Mouse (Mus musculus): ENCODE data around the gene Itpripl2. TPM values are rescaled to one million over a fixed set of nuclear protein-coding genes. Genes with fewer than 3 reads are reported as not detected.

The Itpripl2 gene
- polyA plus RNA-seq, 1 experiment from 2014 or later = 0.29 TPM

Other genes with a start within 250 kb of the Itpripl2 start
- 23.6 and 37.4 TPM in 2 replicates for gene Smg1, start 248.3 kb downstream of the Itpripl2 start, polyA plus RNA-seq (2014; fragmentation: Nextera tagmentation; extraction: Ambion mirVana)
- gene Syt17, start 43.8 kb downstream of the Itpripl2 start, polyA plus RNA-seq (2014; fragmentation: Nextera tagmentation; extraction: Ambion mirVana) = 14.8 and 18.3 TPM in 2 replicates
- gene Coq7, start 41.4 kb upstream of the Itpripl2 start, polyA plus RNA-seq (2014; fragmentation: Nextera tagmentation; extraction: Ambion mirVana) = 113 and 127 TPM in 2 replicates
- gene Tmc7, start 92.8 kb upstream of the Itpripl2 start, polyA plus RNA-seq (2014; fragmentation: Nextera tagmentation; extraction: Ambion mirVana) = 7.7 and 8.7 TPM in 2 replicates
- gene Tmc5, start 105.3 kb upstream of the Itpripl2 start, polyA plus RNA-seq (2014; fragmentation: Nextera tagmentation; extraction: Ambion mirVana) = 0.19 and 0.45 TPM in 2 replicates
- 248 and 255 TPM in 2 replicates for gene Gde1, start 213.8 kb upstream of the Itpripl2 start, polyA plus RNA-seq (2014; fragmentation: Nextera tagmentation; extraction: Ambion mirVana)
- gene Ccp110, start 220.6 kb upstream of the Itpripl2 start, polyA plus RNA-seq (2014; fragmentation: Nextera tagmentation; extraction: Ambion mirVana) = 19.6 and 20.9 TPM in 2 replicates
- 88.8 and 107 TPM in 2 replicates for gene Vps35l, start 248.3 kb upstream of the Itpripl2 start, polyA plus RNA-seq (2014; fragmentation: Nextera tagmentation; extraction: Ambion mirVana)